Mouse (Mus musculus) kidney, embryonic 15.5 days (tissue): ENCODE data around the gene Fshb. TPM values are rescaled to one million over a fixed set of nuclear protein-coding genes. Genes with fewer than 3 reads are reported as not detected.

Experiments used
- ATAC-seq: fragments of 200-750 bp; cut with Nextera tagmentation; replicated peaks from 2 replicates; pipeline ENCODE4 v1.8.0; 2017; ENCODE audit warnings: moderate TSS enrichment; ENCODE audit not compliant: low FRiP score
- H3K27ac ChIP-seq: fragments of 300-500 bp; sonication (generic); 2 replicates; pipeline ENCODE4 v1.5.1; 2015; ENCODE audit warnings: mild to moderate bottlenecking, inconsistent platforms
- H3K27me3 ChIP-seq: fragments of 300-500 bp; sonication (generic); 2 replicates; pipeline ENCODE4 v1.6.1; 2015; ENCODE audit warnings: inconsistent platforms
- H3K36me3 ChIP-seq: fragments of 300-500 bp; sonication (generic); 2 replicates; pipeline ENCODE4 v1.6.1; 2015; ENCODE audit warnings: inconsistent platforms
- H3K4me1 ChIP-seq: fragments of 300-500 bp; sonication (generic); 2 replicates; pipeline ENCODE4 v1.6.1; 2015; ENCODE audit warnings: inconsistent platforms
- H3K4me2 ChIP-seq: fragments of 300-500 bp; sonication (generic); 2 replicates; pipeline ENCODE4 v1.6.1; 2015; ENCODE audit warnings: moderate library complexity, mild to moderate bottlenecking, inconsistent platforms
- H3K4me3 ChIP-seq: fragments of 300-500 bp; sonication (generic); replicated peaks from 2 replicates; pipeline ENCODE4 v1.5.1; 2015; ENCODE audit warnings: mild to moderate bottlenecking, inconsistent platforms
- H3K9ac ChIP-seq: fragments of 300-500 bp; sonication (generic); 2 replicates; pipeline ENCODE4 v1.6.1; 2015; ENCODE audit warnings: mild to moderate bottlenecking, inconsistent platforms
- H3K9me3 ChIP-seq: fragments of 300-500 bp; sonication (generic); replicated peaks from 2 replicates; pipeline ENCODE4 v1.6.1; 2016; ENCODE audit warnings: inconsistent platforms
- WGBS: fragments of 180-500 bp; shearing (Covaris S2); methylation state at CpG from one replicate; pipeline ENCODE4 v1.1.7; 2015; ENCODE audit warnings: mixed read lengths; 5-methylcytosine and 5-hydroxymethylcytosine counted together
- polyA plus RNA-seq: library from polyadenylated mRNA; unstranded; fragments of >200 nt; fragmentation: Nextera tagmentation; extraction: Ambion mirVana; gene quantifications from 2 replicates; pipeline ENCODE4 v1.2.1, GENCODE M21; 2015

The Fshb gene
- polyA plus RNA-seq, 1 experiment from 2014 or later = not detected

GRCm38 (mm10) chr2:107006378-107006777 is 53.1 kb downstream of the Fshb start:
- Histone ChIP-seq H3K36me3 (no peaks in the 10 kb centered on the region), H3K9ac (no peak overlapping the region), H3K4me3 (no peak overlapping the region), H3K4me1 (no peaks in the 10 kb centered on the region), H3K4me2 (no peak overlapping the region), H3K27me3 (no peaks in the 10 kb centered on the region), H3K27ac (no peak overlapping the region), H3K9me3 (no peaks in the 10 kb centered on the region)
- 74% methylated on average over 3 of the region's 3 CpGs for WGBS
- no peak for ATAC-seq

Other genes starting within 250 kb of the Fshb start
- 49.9 TPM in 2 replicates for gene Arl14ep, start 85.2 kb downstream of the Fshb start, polyA plus RNA-seq
- 0.06 and 0.09 TPM in 2 replicates for gene Kcna4, start 231.0 kb upstream of the Fshb start, polyA plus RNA-seq